Mouse (Mus musculus): Measurements from ENCODE around the gene Odc1. TPM values are rescaled to one million over a fixed set of nuclear protein-coding genes. Genes with fewer than 3 reads are reported as not detected.

The Odc1 gene
- 172 and 189 TPM in 2 replicates for total RNA-seq (2014; rRNA removed; ENCODE audit: low replicate concordance)
- 59.0 and 67.4 TPM in 2 replicates for polyA plus RNA-seq (2015; fragmentation: Nextera tagmentation; extraction: Ambion mirVana)

DNA sequence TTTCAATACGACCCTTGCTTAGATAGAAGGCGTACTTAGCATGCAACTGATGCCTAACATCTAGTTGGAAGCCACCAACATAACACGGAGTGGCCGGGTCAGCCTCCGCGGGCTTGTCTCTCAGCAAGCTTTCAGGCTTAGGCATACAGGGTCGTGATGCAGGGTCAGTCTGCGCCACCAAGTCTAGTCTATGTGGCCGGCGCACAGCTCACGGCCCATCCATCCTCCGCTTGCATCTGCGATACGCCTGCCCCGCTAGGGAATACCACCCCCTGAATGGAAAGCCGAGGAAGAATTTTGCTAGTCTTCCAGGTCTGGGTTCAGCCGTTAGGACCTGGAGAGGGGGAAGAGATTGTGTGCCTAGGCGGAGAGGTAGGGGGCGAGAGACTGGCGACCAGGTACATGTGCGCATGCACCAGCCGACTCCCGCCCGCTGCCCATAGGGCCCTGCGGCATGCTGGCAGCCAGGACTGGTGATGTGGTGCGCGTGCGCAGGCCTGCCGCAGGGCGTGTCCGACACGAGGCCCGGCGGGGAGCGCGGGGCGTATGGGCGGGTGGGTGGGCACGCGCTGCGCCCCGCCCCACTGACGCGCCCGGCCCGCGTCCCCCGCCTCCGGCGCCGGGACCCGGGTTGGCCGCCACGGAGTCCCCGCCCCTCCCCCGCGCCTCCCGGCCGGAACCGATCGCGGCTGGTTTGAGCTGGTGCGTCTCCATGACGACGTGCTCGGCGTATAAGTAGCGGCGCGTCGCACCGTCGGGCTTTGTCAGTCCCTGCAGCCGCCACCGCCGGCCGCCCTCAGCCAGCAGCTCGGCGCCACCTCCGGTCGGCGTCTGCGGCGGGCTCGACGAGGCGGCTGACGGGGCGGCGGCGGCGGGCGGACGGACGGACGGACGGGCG, at the start of gene Odc1:
TSS of gene Odc1 (plus strand) at position 586 of the 898 bp plus-strand sequence.
- peak; percentile 32; the same call in 1 of the 2 replicates for TF ChIP-seq CTCF (IDR thresholded peaks at IDR 0.05; ENCODE audit: low read depth)
- TF ChIP-seq EP300 (IDR thresholded peaks at IDR 0.05; ENCODE audit: low read depth), result 0 out of 2 replicates have a peak, but pooled peaks have one; percentile 1
- Histone ChIP-seq H3K36me3 (replicated peaks; ENCODE audit: control insufficient read depth, insufficient read depth, low read length) (peaks cover 23% of the 10 kb centered on the region), H3K4me3 (ENCODE audit: low read depth, low read length) (peak within 1 kb of the TSS; percentile 82), H3K4me2 (ENCODE audit: low read depth, low read length) (peak within 1 kb of the TSS; percentile 76), H3K9me3 (replicated peaks; ENCODE audit: control insufficient read depth, low read length) (no peaks in the 10 kb centered on the region), H3K4me1 (ENCODE audit: control insufficient read depth, insufficient read depth) (peaks cover 9% of the 10 kb centered on the region), H3K27me3 (ENCODE audit: control insufficient read depth, insufficient read depth, low read length) (no peaks in the 10 kb centered on the region), H3K9ac (replicated peaks; ENCODE audit: low read depth, low read length) (peak within 1 kb of the TSS; percentile 87), H3K27ac (ENCODE audit: low read depth) (peak within 1 kb of the TSS; percentile 94)
- ATAC-seq (ENCODE audit: insufficient read depth, low read depth) (peak; percentile 95), DNase-seq (ENCODE audit: low spot score) (peak; percentile 96)
- 1% methylated on average over 79 of the region's 98 CpGs for WGBS

DNA sequence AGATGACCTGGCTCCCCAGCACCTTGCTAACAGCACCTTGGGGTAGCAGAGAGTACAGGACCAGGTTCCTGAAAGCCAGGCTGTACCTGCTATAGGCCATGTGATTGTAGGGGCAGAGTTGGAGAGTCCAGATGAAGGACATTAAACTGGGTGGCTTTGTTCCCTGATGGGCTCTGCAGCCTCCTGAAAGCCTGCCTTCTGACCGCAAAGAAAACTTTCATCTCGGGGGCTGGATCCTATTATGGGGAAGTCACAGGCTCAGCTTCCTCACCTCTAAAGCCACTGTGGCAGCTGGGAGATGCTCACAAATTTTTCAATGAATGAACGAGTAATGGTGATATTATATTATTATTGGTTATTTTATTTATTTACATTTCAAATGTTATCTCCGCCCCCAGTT, 49.8 kb upstream of the Odc1 start:
- DNase-seq (ENCODE audit: low spot score), result no peak
- Histone ChIP-seq H3K4me1 (ENCODE audit: control insufficient read depth, insufficient read depth) (peaks cover 8% of the 10 kb centered on the region; the same call in 1 of the 2 replicates), H3K36me3 (replicated peaks; ENCODE audit: control insufficient read depth, insufficient read depth, low read length) (no peaks in the 10 kb centered on the region), H3K4me2 (ENCODE audit: low read depth, low read length) (no peak overlapping the region), H3K27ac (ENCODE audit: low read depth) (no peak overlapping the region), H3K4me3 (ENCODE audit: low read depth, low read length) (no peak overlapping the region), H3K27me3 (ENCODE audit: control insufficient read depth, insufficient read depth, low read length) (no peaks in the 10 kb centered on the region), H3K9me3 (replicated peaks; ENCODE audit: control insufficient read depth, low read length) (no peaks in the 10 kb centered on the region), H3K9ac (replicated peaks; ENCODE audit: low read depth, low read length) (no peak overlapping the region)
- no peak for ATAC-seq (ENCODE audit: insufficient read depth, low read depth)
- no peak for TF ChIP-seq CTCF (IDR thresholded peaks at IDR 0.05; ENCODE audit: low read depth)
- WGBS, result 49% methylated on average over 4 of the region's 4 CpGs

- Histone ChIP-seq H3K9me3 (replicated peaks; ENCODE audit: control insufficient read depth, low read length) (no peaks in the 10 kb centered on the region), H3K9ac (replicated peaks; ENCODE audit: low read depth, low read length) (no peak overlapping the region), H3K4me1 (ENCODE audit: control insufficient read depth, insufficient read depth) (peaks cover 8% of the 10 kb centered on the region; the same call in 1 of the 2 replicates), H3K27me3 (ENCODE audit: control insufficient read depth, insufficient read depth, low read length) (no peaks in the 10 kb centered on the region), H3K4me3 (ENCODE audit: low read depth, low read length) (no peak overlapping the region), H3K36me3 (replicated peaks; ENCODE audit: control insufficient read depth, insufficient read depth, low read length) (no peaks in the 10 kb centered on the region), H3K27ac (ENCODE audit: low read depth) (no peak overlapping the region), H3K4me2 (ENCODE audit: low read depth, low read length) (peak overlapping the region; percentile 16; the same call in 1 of the 2 replicates)
- WGBS, result 4% methylated on average over 8 of the region's 8 CpGs
- peak; percentile 39 for DNase-seq (ENCODE audit: low spot score)
- peak; percentile 82 for ATAC-seq (ENCODE audit: insufficient read depth, low read depth)
- TF ChIP-seq EP300 (IDR thresholded peaks at IDR 0.05; ENCODE audit: low read depth) (no peak), CTCF (IDR thresholded peaks at IDR 0.05; ENCODE audit: low read depth) (0 out of 2 replicates have a peak, but pooled peaks have one; percentile 16)
Observed at GRCm38 (mm10) chr12:17495858-17496451, 48.6 kb upstream of the Odc1 start.

GRCm38 (mm10) chr12:17505620-17506074, 38.9 kb upstream of the Odc1 start:
- Histone ChIP-seq H3K4me3 (ENCODE audit: low read depth, low read length) (no peak overlapping the region), H3K27me3 (ENCODE audit: control insufficient read depth, insufficient read depth, low read length) (no peaks in the 10 kb centered on the region), H3K4me1 (ENCODE audit: control insufficient read depth, insufficient read depth) (peaks cover 10% of the 10 kb centered on the region), H3K9ac (replicated peaks; ENCODE audit: low read depth, low read length) (no peak overlapping the region), H3K27ac (ENCODE audit: low read depth) (no peak overlapping the region), H3K9me3 (replicated peaks; ENCODE audit: control insufficient read depth, low read length) (no peaks in the 10 kb centered on the region), H3K36me3 (replicated peaks; ENCODE audit: control insufficient read depth, insufficient read depth, low read length) (no peaks in the 10 kb centered on the region), H3K4me2 (ENCODE audit: low read depth, low read length) (no peak overlapping the region)
- ATAC-seq (ENCODE audit: insufficient read depth, low read depth), result no peak
- whole genome bisulfite sequencing, result 40% methylated on average over 2 of the region's 2 CpGs
- no peak for DNase-seq (ENCODE audit: low spot score)
- TF ChIP-seq EP300 (IDR thresholded peaks at IDR 0.05; ENCODE audit: low read depth) (no peak), CTCF (IDR thresholded peaks at IDR 0.05; ENCODE audit: low read depth) (no peak)

DNA sequence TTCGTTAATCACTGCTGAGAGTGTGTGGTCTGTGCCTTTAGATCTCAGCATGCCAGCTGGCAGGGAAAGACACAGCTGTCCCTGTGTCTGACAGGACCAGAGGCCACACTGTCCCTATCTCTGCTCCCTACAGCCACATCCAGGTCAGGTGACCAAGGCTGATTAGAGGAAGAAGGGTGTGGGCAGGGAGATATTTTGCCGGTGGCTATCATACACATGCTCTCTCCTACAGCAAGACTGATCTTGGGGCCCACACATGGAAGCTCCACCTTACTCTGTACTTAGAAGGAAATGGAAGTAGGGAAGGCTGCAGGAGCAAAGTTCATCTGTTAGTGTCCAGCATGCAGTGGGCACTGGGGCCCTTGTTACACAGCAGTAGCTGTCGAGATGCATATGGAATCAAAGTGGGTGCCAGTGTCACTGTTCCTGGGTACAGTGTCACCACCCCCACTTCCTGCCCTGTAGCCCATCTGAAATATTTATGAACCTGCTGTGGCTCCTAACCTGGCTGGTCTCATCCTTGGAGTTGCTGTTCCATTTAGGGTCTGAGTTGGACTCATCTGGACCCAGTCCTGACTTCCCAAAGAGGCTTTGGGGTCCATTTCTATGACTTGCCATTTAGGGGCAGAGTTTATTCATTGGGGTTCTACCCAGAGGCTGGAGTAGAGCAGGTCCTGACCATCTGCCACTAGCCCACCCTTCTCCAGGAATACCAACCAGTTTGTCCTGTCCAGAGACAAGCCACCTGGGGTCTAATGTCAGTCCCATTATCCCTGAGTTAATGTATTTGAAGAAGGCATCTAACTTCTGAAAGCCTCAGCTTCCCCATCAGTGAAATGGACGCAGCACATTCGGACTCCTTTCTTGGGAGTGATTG, 38.2 kb upstream of the Odc1 start:
- no peak for TF ChIP-seq CTCF (IDR thresholded peaks at IDR 0.05; ENCODE audit: low read depth)
- no peak for TF ChIP-seq EP300 (IDR thresholded peaks at IDR 0.05; ENCODE audit: low read depth)
- Histone ChIP-seq H3K27me3 (ENCODE audit: control insufficient read depth, insufficient read depth, low read length) (no peaks in the 10 kb centered on the region), H3K4me1 (ENCODE audit: control insufficient read depth, insufficient read depth) (peaks cover 10% of the 10 kb centered on the region), H3K36me3 (replicated peaks; ENCODE audit: control insufficient read depth, insufficient read depth, low read length) (no peaks in the 10 kb centered on the region), H3K4me2 (ENCODE audit: low read depth, low read length) (no peak overlapping the region), H3K4me3 (ENCODE audit: low read depth, low read length) (no peak overlapping the region), H3K9me3 (replicated peaks; ENCODE audit: control insufficient read depth, low read length) (no peaks in the 10 kb centered on the region), H3K27ac (ENCODE audit: low read depth) (no peak overlapping the region), H3K9ac (replicated peaks; ENCODE audit: low read depth, low read length) (no peak overlapping the region)
- WGBS, result 35% methylated on average over 5 of the region's 5 CpGs
- DNase-seq (ENCODE audit: low spot score) (no peak), ATAC-seq (ENCODE audit: insufficient read depth, low read depth) (peak; percentile 45)

Data from heart, postnatal 0 days (tissue).